Mouse (Mus musculus): Measurements from ENCODE around the gene Tbc1d22a.
A peak's percentile ranks its signal among the peaks of the same experiment; 100 is the strongest.

Gene Tbc1d22a

DNA sequence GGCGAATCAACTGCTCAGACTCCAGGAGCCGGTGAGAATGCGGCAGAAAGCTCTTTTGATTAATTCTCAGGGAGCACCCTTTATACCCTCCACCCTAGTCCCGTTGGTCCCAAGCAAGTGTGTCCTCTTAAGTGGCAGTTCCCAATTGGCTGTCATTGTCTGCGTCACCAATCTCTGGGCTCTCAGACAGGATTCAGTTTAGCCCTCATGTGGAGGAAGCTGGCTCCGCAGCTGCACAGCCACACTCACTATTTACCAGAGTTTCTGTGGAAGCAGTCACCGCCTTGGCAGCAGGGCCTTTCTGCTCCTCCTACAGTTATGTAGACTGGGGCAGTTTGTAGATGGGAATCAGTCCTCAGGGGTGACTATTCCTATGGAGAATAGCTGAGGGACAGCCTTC lies 256.9 kb downstream of the Tbc1d22a start:
- DNase-seq: no peak

DNA sequence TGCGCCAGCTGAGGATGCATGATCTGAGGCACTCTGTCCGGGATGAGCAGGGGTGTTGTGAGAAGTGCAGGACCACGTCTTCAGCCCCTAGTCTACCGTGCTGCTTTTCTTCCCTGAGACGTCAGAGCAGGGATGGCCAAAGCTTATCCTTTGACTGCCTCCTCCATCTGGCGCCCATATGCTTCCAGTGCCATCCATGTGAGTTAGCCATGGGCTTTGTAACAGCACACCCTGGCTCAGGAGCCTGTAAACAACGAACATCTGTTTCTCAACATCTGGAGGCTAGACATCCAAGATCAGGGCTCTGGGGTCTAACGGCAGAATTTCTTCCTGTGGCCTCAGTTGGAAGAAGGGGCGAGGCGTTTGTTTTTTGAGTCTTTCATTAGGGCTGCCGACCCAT lies 259.2 kb downstream of the Tbc1d22a start:
- peak in 1 of 2 experiments; percentile 43 for DNase-seq

DNA sequence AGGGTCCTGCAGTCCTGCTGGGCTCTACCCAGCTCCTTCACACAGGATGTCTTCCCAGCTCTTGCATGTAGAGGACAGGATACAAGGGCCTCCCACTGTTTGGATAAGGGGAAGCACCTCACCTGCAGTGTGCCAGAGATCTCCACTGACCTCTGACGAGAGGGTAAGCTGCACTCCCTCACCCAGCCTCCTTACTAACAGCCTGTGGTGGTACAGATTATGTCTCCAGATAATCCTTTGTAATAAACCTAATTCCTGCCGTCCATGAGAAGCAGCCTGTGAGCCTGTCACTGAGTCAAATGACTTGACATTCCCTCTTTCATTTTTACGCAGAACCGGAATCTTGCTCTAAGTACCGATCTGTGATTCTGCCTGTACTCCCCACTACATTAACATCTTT lies 260.7 kb downstream of the Tbc1d22a start:
- no peak for DNase-seq

DNA sequence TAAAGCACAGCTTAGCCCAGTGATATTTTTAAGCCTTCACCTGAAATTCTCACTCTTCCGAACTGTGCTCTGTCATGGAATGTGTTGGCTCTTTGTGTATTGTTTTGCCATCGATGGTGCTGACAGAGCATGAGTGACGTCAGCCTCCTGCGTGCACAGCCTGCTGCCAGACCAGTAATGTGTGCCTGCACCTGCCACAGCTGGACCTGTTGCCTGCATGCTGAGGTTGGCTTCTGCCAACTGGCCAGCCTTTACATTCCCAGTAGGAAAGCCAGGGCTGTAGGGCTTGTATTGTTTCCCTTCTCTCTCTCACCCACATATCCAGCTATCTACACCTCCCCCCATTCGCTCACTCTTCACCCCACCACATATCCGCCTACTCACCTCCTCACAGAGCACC lies 262.2 kb downstream of the Tbc1d22a start:
- no peak for DNase-seq

DNA sequence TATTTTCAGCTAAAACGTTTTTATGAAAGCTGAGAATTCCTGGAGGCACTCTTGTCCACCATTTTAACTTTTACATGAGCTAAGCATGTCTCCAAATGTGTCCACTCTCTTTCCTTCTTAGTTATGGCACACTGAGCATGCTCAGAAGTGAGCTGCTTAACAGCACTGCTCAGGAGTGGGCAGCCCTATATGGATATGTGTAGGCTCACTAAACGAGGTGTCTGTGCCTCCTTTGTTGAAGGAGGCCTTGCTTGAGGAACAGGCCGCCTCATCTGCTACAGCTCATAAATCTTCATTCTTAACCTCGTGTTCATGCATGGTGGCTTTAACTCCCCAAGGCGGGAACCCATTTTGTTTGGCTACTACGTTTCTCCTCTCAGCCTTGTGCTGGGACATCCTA lies 262.8 kb downstream of the Tbc1d22a start:
- DNase-seq: no peak

DNA sequence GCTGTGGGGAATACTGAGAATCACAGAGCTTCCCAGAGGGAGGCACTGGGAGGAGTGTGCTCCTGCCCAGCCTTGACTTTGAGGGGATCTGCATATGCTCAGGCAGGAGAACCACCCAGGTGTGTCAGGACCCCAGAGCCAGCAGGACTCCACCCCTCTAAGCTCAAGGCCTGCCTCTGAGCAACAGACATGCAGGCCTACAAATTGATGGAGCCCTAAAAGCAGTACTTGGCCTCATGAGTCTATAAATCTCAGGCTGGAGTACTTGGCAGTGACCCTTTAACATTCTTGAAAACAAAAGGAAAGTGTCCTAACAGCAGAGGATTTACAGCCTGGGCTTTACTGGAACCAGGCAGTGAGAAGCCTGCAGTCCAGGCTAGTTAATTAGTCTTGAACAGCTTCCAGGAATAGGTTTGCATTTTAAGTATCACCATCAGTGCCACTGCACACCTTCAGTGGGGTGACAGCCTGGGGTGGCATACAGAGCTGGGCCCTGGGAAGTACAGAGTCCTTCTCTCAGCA lies 263.3 kb downstream of the Tbc1d22a start:
- no peak for DNase-seq

DNA sequence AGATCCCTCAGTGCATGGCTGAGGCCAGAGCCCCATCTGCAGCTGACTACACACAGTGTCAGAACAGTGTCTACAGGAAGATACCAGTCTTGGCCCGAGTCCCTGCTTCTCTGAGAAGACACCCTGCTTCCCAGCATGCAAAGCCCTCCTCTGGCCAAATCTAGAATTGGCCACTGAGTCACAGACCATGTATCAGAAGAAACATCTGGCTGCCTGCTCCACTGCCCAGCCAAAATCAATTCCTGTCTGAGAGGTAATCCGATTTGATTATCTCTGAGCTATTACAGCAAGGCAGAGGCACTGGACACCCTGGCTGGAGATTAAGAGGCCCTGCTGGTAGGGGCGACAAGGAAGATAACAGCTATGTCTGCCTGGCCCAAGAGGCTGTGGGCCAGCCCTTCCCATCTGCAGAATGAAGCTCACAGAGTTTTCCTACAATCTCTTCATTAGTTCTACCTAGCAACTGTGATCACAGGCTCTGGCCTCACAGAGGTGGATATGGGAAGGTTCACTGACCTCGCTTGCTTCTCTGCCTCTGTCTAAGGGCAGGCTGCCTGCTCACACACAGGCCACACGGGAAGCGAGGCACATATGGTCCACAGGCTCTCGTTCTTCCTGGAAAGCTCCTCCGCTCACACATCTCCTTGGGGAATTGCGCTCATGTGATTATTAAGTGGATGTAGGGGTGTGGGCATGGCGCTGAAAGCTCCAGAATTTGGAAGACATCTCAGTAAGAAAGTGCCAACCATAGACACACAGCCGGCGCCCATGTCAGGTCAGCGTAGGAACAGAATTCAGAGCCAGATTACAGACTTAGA lies 264.6 kb downstream of the Tbc1d22a start:
- DNase-seq: peak in 1 of 2 experiments; percentile 40

DNA sequence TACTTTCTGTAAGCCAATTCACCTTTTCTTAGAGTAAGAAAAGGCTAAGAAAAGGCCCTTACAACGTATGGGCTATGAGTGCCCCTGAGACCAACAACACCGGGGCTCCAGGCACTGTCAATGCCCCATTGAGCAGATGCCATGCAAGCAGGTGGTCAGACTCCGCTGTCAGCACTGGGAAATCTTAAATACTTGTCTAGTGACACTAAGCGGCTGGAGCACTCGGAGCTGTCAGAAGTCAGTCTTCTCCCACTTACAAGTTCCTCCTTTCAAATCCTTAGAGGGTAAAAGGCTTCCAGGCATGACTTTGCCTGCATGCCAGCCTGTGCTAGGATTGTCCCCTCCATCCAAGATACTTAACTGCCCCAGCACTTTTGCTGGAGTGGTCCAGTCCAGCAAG lies 268.1 kb downstream of the Tbc1d22a start:
- no peak for DNase-seq

DNA sequence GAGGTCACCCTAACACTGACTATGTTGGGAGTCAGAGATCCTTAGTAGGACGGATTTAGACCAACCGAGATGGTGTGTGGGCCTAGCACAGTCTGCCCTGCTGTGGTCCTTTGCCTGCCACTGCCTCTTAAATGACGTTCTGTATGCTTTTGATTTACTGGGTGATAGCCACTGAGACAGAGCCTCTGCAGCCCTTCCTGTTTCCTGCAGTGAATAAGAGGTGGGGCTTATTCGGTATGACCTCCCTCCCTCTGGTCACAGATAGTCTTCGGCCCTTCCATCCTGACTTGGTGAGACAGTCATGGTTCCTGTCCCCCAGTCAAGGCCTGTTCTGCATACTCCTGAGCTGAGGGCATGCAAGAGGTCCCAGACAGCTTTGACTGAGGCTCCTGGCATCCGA lies 271.6 kb downstream of the Tbc1d22a start:
- no peak for DNase-seq

DNA sequence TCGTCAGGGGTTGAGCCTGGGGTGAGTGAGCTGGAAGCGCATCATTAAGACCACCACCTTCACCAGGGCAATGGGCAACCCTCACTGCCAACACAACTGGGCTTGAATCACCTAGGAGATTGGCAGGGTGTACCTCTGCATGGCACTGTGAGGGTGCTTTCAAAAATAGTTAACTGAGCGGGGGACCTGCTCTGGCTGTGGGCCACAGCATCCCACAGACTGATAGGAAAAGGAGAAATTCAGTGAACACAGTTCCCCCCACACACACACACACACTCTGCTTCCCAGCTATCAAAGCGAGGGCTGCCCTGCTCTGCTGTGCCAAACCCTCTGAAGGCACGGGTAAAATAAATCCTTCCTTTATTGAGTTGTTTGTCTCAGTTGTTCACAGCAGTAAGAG lies 273.1 kb downstream of the Tbc1d22a start:
- DNase-seq: no peak

DNA sequence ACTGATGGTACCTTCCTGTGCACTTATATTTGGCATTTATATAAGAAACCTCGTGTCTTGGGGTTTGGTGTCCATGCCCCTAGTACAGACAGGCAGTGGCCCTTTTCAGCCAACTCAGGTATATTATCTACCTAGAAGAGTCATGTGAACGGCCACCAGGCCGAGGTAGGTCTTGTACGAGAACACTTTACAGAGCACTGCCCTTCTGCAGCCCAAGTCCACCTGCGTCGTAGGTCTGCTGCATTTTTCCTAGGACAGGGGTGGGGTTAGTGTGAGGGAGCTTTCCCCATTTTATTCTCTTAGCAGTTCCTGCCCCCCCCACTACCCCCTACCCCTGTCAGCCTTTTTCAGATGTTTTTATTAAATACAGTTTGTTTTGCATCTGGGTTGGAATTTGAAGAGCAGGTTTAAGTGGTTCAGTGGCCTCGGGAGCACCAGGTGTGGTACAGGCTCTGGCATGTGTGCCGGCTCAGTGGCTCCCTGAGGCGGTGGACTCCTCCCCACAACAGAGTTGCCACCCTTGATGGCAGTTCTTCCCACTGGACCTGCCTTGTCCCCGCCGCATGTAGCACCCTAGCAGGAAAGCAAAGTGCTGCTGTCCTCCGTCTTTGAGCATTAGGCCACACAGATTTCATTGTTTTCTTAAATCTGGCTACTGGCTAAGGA lies 277.3 kb downstream of the Tbc1d22a start:
- DNase-seq: no peak

DNA sequence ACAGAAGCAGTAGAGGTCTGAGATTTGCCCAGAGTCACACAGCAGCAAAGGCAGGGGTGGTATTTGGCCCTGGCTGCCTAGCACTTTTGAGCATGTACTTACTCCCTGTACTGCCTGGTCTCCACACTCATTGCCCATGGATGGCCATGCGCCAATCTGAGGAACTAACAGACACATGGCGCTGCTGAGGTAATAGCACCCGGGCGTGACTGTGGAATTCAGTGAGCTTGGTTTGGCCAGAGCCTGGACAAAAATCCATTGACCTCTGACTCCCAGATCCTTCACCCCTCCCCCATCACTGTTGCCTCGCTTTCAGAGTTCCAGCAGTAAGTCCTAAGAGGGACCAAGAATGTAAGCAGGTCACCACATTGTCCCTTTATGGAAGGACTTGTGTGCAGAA lies 278.4 kb downstream of the Tbc1d22a start:
- peak; percentile 65 to 77 for DNase-seq

DNA sequence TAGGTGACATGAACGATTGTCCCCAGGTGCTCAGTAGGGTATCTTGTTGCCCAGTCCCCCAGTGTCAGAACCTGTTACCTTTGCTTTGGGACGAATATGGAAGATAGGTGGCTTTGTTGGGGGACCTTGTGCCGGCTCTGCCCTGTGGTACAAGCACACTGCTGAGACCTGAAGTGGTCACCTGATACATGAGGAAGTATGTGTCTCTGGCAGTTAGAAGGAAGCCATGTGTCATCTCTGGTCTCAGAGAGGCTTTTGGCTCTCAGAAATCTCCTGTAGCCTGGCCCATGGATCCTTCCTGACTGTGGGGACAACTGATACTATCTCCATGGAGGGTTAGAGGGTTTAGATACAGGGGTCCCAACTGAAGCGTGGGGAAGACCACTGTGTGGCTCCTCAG lies 281.9 kb downstream of the Tbc1d22a start:
- peak in 1 of 2 experiments; percentile 40 for DNase-seq

DNA sequence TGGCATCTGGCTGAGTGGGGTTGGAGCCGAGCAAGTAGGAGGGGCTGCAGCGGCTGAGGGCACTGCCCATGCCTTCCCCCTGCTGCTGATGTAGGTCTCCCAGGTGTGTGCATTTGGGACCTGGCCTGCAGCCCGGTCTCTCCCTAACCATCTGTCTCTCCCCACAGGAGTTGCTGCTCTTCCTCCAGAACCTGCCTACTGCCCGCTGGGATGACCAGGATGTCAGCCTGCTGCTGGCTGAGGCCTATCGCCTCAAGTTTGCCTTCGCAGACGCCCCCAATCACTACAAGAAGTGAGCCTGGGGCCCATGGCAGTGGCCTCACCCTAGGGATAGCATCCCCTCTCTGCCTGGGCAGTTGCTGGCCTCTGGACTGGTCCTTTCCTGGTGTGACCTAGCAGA lies 282.4 kb downstream of the Tbc1d22a start:
- DNase-seq: peak; percentile 72 to 73

DNA sequence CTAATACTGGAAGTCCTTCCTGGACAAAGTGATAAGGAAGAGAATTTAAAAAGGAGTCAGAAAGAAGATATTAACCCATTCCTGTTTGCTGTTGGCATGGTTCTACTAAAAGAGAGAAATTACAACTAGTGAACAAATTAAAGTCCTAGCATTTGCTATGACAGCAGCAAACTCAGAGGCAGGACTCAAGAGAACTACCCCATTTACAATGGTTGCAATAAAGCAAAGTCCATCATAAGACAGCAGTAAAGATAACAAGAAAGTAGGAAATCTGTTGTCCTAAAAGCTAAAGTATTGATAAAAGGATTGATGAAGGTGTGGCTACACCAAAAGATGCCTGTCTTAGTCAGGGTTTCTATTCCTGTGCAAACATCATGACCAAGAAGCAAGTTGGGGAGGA lies 286.3 kb downstream of the Tbc1d22a start:
- DNase-seq: no peak

DNA sequence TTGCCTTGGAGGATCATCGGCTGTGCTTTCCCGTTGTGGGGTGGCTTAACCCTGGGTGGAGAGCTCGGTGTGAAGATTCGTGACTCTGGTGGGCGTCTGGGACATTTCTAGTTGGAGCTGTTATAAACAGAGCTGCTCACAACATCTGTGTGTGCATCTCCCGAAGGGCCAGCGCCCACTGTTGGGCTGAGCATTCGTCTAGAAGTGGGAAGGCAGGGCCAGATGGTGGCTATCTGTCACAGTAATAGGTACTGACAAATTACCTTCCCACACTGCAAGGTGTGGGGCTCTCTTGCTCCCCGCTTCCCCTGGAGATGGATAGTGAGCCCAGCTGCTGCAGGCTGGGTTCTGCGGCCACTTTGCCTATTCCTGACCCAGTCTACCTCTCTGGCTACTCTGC lies 289.2 kb downstream of the Tbc1d22a start:
- DNase-seq: peak in 1 of 2 experiments; percentile 4

DNA sequence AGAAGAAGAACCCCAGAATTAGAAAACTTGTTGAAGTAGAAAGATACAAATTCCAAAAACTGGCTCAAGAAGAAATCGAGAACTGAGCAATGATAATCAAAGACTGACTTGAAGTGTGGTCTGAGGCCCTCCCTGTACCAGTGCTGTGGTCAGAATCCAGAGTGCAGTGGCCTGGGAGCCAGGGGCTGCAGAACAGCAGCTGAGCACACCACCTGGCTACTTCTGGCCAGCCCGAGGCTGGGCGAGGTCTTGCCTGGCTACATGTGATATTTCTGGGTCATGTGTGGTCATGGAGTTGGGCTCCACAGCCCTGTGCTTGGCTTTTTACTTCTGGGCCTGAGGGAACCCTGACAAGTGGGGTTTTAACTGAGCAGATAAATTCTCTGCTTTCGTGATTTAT lies 292.4 kb downstream of the Tbc1d22a start:
- DNase-seq: peak in 1 of 2 experiments; percentile 1

DNA sequence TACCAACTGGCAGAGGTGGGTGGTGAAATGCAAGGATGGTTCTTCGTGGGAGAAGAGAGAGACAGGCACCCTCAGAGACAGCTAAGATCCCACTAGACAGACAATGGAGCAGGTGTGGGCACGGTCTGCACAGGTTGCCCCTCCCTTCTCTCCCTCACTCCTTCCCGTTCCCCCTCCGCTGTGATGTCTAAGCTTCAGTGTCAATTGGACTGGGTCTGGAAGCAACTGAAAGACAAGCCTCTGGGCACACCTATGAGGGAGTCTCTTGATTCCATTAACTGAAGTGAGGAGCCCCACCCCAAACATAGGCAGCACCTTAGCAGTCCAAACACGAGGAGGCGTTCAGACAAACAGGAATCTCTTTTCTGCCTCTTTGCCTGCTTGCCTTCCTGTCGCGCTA lies 293.3 kb downstream of the Tbc1d22a start:
- DNase-seq: peak in 1 of 2 experiments; percentile 0

DNA sequence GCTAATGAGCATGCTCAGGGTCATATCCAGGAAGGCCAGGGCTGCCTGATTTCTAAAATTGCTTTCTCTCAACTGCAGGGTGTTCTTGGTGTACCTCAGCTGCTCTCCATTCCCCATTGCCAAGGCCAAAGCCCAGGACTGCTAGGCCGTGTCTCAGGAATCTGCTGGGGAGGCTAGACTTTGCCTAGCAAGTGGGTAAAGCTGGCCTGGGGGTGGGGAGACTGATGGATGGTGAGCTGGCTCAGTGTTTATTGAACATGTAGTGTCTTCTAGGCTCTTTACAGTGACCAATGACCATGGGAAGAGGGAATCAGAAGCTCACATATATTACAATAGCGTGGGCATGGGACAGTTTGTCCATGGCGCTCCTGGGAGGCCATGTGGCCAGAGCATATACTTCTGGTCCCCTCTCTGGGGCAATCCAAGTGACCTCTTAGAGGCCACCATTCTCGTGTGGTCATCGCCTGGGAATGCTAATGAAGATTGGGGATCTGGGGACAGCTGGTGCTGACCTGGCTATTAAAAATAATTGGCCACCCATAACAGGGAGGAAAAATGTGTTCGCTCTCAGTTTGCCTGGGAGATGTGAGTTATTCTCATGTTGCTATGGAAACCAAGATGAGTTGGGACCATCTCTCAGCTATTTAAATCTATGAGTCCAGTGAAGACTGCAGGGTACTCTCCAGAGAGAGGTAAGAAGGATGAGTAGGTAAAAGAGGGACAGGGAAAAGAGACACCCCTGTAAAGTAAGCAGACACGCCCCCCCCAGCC lies 294.3 kb downstream of the Tbc1d22a start:
- peak in 1 of 2 experiments; percentile 3 for DNase-seq

DNA sequence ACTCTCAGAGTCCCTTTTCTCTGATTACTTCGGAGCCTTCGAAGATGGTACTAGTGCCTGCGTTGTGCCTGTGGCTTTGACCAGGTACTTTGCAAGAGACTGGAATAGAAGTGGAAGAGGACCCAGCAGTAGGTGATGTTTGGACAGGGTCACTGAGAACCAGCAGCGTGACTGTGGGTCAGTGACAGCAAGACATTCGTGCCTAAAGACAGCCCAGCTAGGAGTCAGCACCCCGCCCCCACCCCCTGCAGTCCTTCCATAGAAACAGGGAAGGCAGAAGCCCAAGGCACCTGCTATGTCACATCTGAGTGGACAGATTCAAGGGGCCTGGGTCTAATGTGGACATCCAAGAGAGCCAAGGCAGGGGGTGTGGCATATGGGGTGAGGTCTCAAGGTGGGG lies 295.3 kb downstream of the Tbc1d22a start:
- peak in 1 of 2 experiments; percentile 0 for DNase-seq

DNA sequence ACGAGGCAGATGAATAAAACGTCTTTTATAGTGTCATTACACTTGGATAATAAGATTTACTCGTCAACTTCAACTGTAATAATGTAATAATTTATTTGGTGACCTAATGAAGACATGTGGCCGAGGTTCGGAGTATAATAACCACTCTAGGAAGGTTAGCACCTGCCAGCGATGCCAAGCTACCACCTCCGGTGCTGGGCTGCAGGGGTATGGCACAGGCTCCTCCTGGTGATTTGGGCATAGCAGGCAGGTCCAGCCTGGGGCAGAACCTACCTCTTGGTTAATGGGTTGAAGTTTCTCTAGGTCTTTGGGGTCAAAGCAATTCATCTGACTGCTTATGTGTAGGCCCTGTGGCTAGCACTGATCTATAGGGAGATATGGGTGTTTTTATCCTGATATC lies 296.9 kb downstream of the Tbc1d22a start:
- peak in 1 of 2 experiments; percentile 3 for DNase-seq

DNA sequence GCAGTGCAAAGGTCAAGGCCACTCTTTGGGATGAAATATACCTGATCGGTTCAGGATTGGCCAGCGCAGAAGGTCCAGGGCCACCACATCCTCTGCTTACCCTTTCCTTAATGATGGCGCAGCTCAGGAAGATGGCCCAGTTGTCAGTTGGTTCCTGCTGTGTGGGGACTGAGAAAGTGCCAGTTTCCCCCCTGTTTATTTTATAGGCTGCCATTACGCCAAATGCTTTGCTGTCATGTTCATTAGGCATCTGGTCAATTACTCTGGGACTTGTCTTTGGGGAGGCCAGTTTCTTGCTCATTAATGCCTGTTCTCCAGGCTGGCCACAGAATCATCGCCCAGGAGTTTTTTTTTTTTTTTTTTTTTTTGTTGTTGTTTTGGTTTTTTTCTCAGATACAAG lies 299.1 kb downstream of the Tbc1d22a start:
- DNase-seq: no peak

DNA sequence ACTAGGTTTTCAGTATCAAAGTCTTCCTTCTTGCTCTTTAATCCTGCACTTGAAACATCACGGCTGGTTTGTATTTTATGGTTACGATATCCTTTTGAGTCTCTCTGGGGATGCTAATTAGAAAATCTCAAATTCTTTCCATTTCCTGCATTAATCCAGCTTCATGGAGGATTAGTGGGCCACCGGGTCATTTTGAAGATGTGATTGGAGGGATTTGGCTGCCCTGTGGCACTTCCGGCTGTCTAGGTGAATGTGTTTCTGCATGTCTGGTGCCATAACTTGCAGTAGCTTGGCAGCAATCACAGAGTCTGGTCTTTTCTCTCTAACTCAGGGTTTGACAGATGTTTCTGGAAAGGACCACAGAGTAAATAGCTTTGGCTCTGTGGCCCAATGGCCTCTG lies 305.9 kb downstream of the Tbc1d22a start:
- no peak for DNase-seq
